Comparison of ENCODE assay signal across 16 mouse cellular contexts in the genomic region with DNA sequence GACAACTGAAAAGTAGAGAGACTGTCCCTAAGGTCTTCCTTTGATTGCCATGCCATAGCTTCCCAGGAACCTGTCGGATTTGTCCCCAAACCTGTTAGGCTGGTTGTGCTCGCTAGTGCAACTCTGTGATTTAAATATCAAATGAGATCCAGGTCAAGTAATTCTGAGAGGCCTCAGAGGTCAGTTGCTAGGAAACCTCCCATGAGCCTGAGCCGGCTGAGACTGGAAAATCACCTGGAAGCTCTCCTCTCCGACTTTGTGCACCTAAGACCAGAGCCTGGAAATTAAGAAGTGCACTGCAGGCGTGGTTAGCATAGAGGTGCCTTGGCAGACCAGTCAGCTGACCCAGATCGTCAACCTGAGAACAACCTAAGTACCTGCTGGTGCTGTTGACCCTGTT. TPM values are rescaled to one million over a fixed set of nuclear protein-coding genes. Genes with fewer than 3 reads are reported as not detected.
DNase-seq lines count a peak whose midpoint lies in the region; ATAC-seq and TF ChIP-seq lines count a peak whose summit lies in the region.
"Had no signal": no experiment of that assay in that cellular context is flagged by ENCODE, and none has a peak within 500 bp of the region (broad histone marks: within the 10 kb centered on the region; RNA-seq: fewer than 3 reads in every experiment).

No protein-coding gene starts in this region.

- DNase-seq in embryonic facial prominence, embryonic 14.5 days (ENCODE audit: low spot score), result peak; percentile 74
- no peak for DNase-seq in hindbrain, embryonic 14.5 days (ENCODE audit: low spot score)
- no peak for DNase-seq in gastrocnemius, postnatal 4 days (ENCODE audit: low spot score in 2 of 2)

- WGBS in embryonic facial prominence, embryonic 14.5 days, result 50% methylated on average over 6 of the region's 6 CpGs
- 57% methylated on average over 6 of the region's 6 CpGs for WGBS in kidney, embryonic 15.5 days
- 47% methylated on average over 6 of the region's 6 CpGs for WGBS in lung, embryonic 16.5 days
- WGBS in hindbrain, embryonic 14.5 days, result 51% methylated on average over 6 of the region's 6 CpGs

- H3K36me3 ChIP-seq in E14TG2a.4 (ENCODE audit: insufficient read depth, low read length), result peaks cover 7% of the 10 kb centered on the region; the same call in 1 of the 2 replicates
- H3K36me3 ChIP-seq in embryonic facial prominence, embryonic 14.5 days (ENCODE audit: control insufficient read depth, insufficient read depth, low read length), result no peaks in the 10 kb centered on the region
- peaks cover 19% of the 10 kb centered on the region for H3K36me3 ChIP-seq in kidney, embryonic 15.5 days
- 0 out of 2 replicates have a peak, but pooled peaks cover 4% of the 10 kb centered on the region for H3K36me3 ChIP-seq in lung, embryonic 16.5 days (ENCODE audit: control insufficient read depth, insufficient read depth, low read length)
- no peaks in the 10 kb centered on the region for H3K36me3 ChIP-seq in hindbrain, embryonic 14.5 days (replicated peaks; ENCODE audit: control insufficient read depth, insufficient read depth)
- H3K36me3 ChIP-seq: heart, embryonic 15.5 days; midbrain, embryonic 15.5 days had no signal

- no peak overlapping the region for H3K4me2 ChIP-seq in embryonic facial prominence, embryonic 14.5 days (ENCODE audit: low read depth, low read length)
- no peak overlapping the region for H3K4me2 ChIP-seq in kidney, embryonic 15.5 days
- H3K4me2 ChIP-seq in lung, embryonic 16.5 days (ENCODE audit: low read depth, low read length), result 0 out of 2 replicates have a peak overlapping the region, but pooled peaks have one; percentile 29
- no peak overlapping the region for H3K4me2 ChIP-seq in hindbrain, embryonic 14.5 days (replicated peaks)
- H3K4me2 ChIP-seq: heart, embryonic 15.5 days; midbrain, embryonic 15.5 days had no signal

- H3K4me1 ChIP-seq in E14TG2a.4 (replicated peaks; ENCODE audit: low read depth, low read length), result peaks cover 30% of the 10 kb centered on the region
- H3K4me1 ChIP-seq in embryonic facial prominence, embryonic 14.5 days (ENCODE audit: control insufficient read depth, insufficient read depth, low read length), result no peaks in the 10 kb centered on the region
- peaks cover 13% of the 10 kb centered on the region for H3K4me1 ChIP-seq in kidney, embryonic 15.5 days
- peaks cover 16% of the 10 kb centered on the region for H3K4me1 ChIP-seq in lung, embryonic 16.5 days (replicated peaks; ENCODE audit: control insufficient read depth, insufficient read depth, low read length)
- no peaks in the 10 kb centered on the region for H3K4me1 ChIP-seq in hindbrain, embryonic 14.5 days (replicated peaks; ENCODE audit: control insufficient read depth, insufficient read depth, low read length)
- H3K4me1 ChIP-seq: heart, embryonic 15.5 days had no signal

- peaks cover 9% of the 10 kb centered on the region for H3K9me3 ChIP-seq in E14TG2a.4 (ENCODE audit: low read length)
- no peaks in the 10 kb centered on the region for H3K9me3 ChIP-seq in embryonic facial prominence, embryonic 14.5 days (ENCODE audit: control insufficient read depth, low read length)
- H3K9me3 ChIP-seq in kidney, embryonic 15.5 days (replicated peaks), result no peaks in the 10 kb centered on the region
- 0 out of 2 replicates have a peak, but pooled peaks cover 2% of the 10 kb centered on the region for H3K9me3 ChIP-seq in lung, embryonic 16.5 days (ENCODE audit: control insufficient read depth, low read length)
- no peaks in the 10 kb centered on the region for H3K9me3 ChIP-seq in hindbrain, embryonic 14.5 days (ENCODE audit: control insufficient read depth, low read length)
- H3K9me3 ChIP-seq: heart, embryonic 15.5 days; midbrain, embryonic 15.5 days had no signal

- peaks cover 10% of the 10 kb centered on the region; the same call in 1 of the 2 replicates for H3K27me3 ChIP-seq in E14TG2a.4 (ENCODE audit: insufficient read depth, low read length)
- no peaks in the 10 kb centered on the region for H3K27me3 ChIP-seq in embryonic facial prominence, embryonic 14.5 days (replicated peaks; ENCODE audit: control insufficient read depth, insufficient read depth, low read length)
- no peaks in the 10 kb centered on the region for H3K27me3 ChIP-seq in kidney, embryonic 15.5 days
- no peaks in the 10 kb centered on the region for H3K27me3 ChIP-seq in lung, embryonic 16.5 days (ENCODE audit: control insufficient read depth, insufficient read depth, low read depth, low read length)
- H3K27me3 ChIP-seq in hindbrain, embryonic 14.5 days (ENCODE audit: control insufficient read depth, insufficient read depth, low read length), result no peaks in the 10 kb centered on the region
- H3K27me3 ChIP-seq: midbrain, embryonic 15.5 days had no signal

- H3K9ac ChIP-seq in embryonic facial prominence, embryonic 14.5 days (ENCODE audit: low read depth, low read length), result no peak overlapping the region
- no peak overlapping the region for H3K9ac ChIP-seq in kidney, embryonic 15.5 days
- no peak overlapping the region for H3K9ac ChIP-seq in lung, embryonic 16.5 days (ENCODE audit: low read length)
- no peak overlapping the region for H3K9ac ChIP-seq in hindbrain, embryonic 14.5 days
- H3K9ac ChIP-seq: heart, embryonic 15.5 days; liver, embryonic 14.5 days; midbrain, embryonic 15.5 days had no signal

- peak overlapping the region; percentile 48; the same call in 1 of the 2 replicates for H3K4me3 ChIP-seq in E14TG2a.4 (replicated peaks; ENCODE audit: low read length)
- H3K4me3 ChIP-seq in embryonic facial prominence, embryonic 14.5 days (ENCODE audit: low read depth, low read length), result no peak overlapping the region
- no peak overlapping the region for H3K4me3 ChIP-seq in kidney, embryonic 15.5 days (replicated peaks)
- no peak overlapping the region for H3K4me3 ChIP-seq in lung, embryonic 16.5 days (ENCODE audit: low read length)
- H3K4me3 ChIP-seq in hindbrain, embryonic 14.5 days (replicated peaks; ENCODE audit: low read length), result no peak overlapping the region
- H3K4me3 ChIP-seq: forebrain, embryonic 10.5 days; heart, embryonic 15.5 days; midbrain, embryonic 15.5 days had no signal

- peak; percentile 37; the same call in 1 of the 2 replicates for ATAC-seq in embryonic facial prominence, embryonic 14.5 days (ENCODE audit: low read depth)
- peak; percentile 40; the same call in 1 of the 2 replicates for ATAC-seq in kidney, embryonic 15.5 days (replicated peaks; ENCODE audit: low FRiP score)
- ATAC-seq in lung, embryonic 16.5 days (ENCODE audit: low read depth), result peak; percentile 84
- ATAC-seq in megakaryocyte-erythroid progenitor cell, adult 5-6 weeks (replicated peaks; ENCODE audit: low FRiP score, low TSS enrichment, poor library complexity, severe bottlenecking), result no peak
- ATAC-seq in hindbrain, embryonic 14.5 days (ENCODE audit: low FRiP score), result no peak
- ATAC-seq in frontal cortex, adult (ENCODE audit: low TSS enrichment), result no peak
- ATAC-seq: hindbrain, postnatal 0 days; midbrain, embryonic 15.5 days had no signal

- no peak for TF ChIP-seq CTCF in E14TG2a.4 (conservative IDR thresholded peaks at IDR 0.05; ENCODE audit: low read length)

- no peak overlapping the region for H3K27ac ChIP-seq in embryonic facial prominence, embryonic 14.5 days (replicated peaks; ENCODE audit: low read depth, low read length)
- H3K27ac ChIP-seq in kidney, embryonic 15.5 days, result peak overlapping the region; percentile 87
- H3K27ac ChIP-seq in lung, embryonic 16.5 days (ENCODE audit: low read length), result peak overlapping the region; percentile 90
- no peak overlapping the region for H3K27ac ChIP-seq in hindbrain, embryonic 14.5 days
- H3K27ac ChIP-seq: heart, embryonic 15.5 days; hindbrain, postnatal 0 days; liver, embryonic 14.5 days; midbrain, embryonic 15.5 days had no signal

RNA-seq across cellular contexts. Expression of gene Vwa2, which starts 41.0 kb away (rescaled TPM):
- polyA plus RNA-seq in embryonic facial prominence, embryonic 14.5 days (2014; fragmentation: Nextera tagmentation; extraction: Ambion mirVana), result 4.7 and 5.0 TPM in 2 replicates
- polyA plus RNA-seq in kidney, embryonic 15.5 days (2015; fragmentation: Nextera tagmentation; extraction: Ambion mirVana), result 18.1 and 18.8 TPM in 2 replicates
- polyA plus RNA-seq in lung, embryonic 16.5 days (2015; fragmentation: Nextera tagmentation; extraction: Ambion mirVana), result 7.8 and 8.9 TPM in 2 replicates
- not detected in 2 replicates for total RNA-seq in megakaryocyte-erythroid progenitor cell, adult 5-6 weeks (2014; fragmentation: Nextera tagmentation)
- total RNA-seq in megakaryocyte-erythroid progenitor cell, adult 5-6 weeks (2017), result not detected in 2 replicates
- polyA plus RNA-seq in hindbrain, embryonic 14.5 days (2014; fragmentation: Nextera tagmentation; extraction: Ambion mirVana), result 0.40 and 0.51 TPM in 2 replicates
- under 1 TPM in 1 of 2 experiments, not detected in 1; 0.05 TPM for total RNA-seq in gastrocnemius, postnatal 4 days (2021)
- total RNA-seq: common myeloid progenitor, adult 5-6 weeks; gastrocnemius, adult 18-20 months; left cerebral cortex, postnatal 25 days had no signal

Comparison
In these comparisons a context has a peak if more than half of its experiments do, and no peak if none do; other contexts are left out.
1. ATAC-seq: peak in embryonic facial prominence, embryonic 14.5 days (single experiment), kidney, embryonic 15.5 days (single experiment) and lung, embryonic 16.5 days (single experiment); none in megakaryocyte-erythroid progenitor cell, adult 5-6 weeks (single experiment), hindbrain, embryonic 14.5 days (single experiment) and frontal cortex, adult (single experiment).
2. H3K27ac ChIP-seq: peak in kidney, embryonic 15.5 days (single experiment) and lung, embryonic 16.5 days (single experiment); none in embryonic facial prominence, embryonic 14.5 days (single experiment) and hindbrain, embryonic 14.5 days (single experiment).